Mouse (Mus musculus) intestine, embryonic 15.5 days (tissue): Measurements from ENCODE around the gene Cpeb3. TPM values are rescaled to one million over a fixed set of nuclear protein-coding genes. Genes with fewer than 3 reads are reported as not detected.

ENCODE experiments used
- ATAC-seq: fragments of 200-750 bp; cut with Nextera tagmentation; 2 replicates; pipeline ENCODE4 v1.8.0; 2017; ENCODE audit warnings: moderate TSS enrichment, moderate library complexity
- H3K27ac ChIP-seq: fragments of 300-500 bp; sonication (generic); 2 replicates; pipeline ENCODE4 v1.5.1; 2015; ENCODE audit warnings: mild to moderate bottlenecking, inconsistent platforms
- H3K27me3 ChIP-seq: fragments of 300-500 bp; sonication (generic); replicated peaks from 2 replicates; pipeline ENCODE4 v1.6.1; 2015; ENCODE audit warnings: inconsistent platforms
- H3K36me3 ChIP-seq: fragments of 300-500 bp; sonication (generic); 2 replicates; pipeline ENCODE4 v1.6.1; 2015; ENCODE audit warnings: inconsistent platforms
- H3K4me1 ChIP-seq: fragments of 300-500 bp; sonication (generic); replicated peaks from 2 replicates; pipeline ENCODE4 v1.6.1; 2015; ENCODE audit warnings: inconsistent platforms
- H3K4me2 ChIP-seq: fragments of 300-500 bp; sonication (generic); replicated peaks from 2 replicates; pipeline ENCODE4 v1.6.1; 2015; ENCODE audit warnings: mild to moderate bottlenecking, inconsistent platforms
- H3K4me3 ChIP-seq: fragments of 300-500 bp; sonication (generic); replicated peaks from 2 replicates; pipeline ENCODE4 v1.5.1; 2015; ENCODE audit warnings: inconsistent platforms
- H3K9ac ChIP-seq: fragments of 300-500 bp; sonication (generic); 2 replicates; pipeline ENCODE4 v1.6.1; 2015; ENCODE audit warnings: inconsistent platforms
- H3K9me3 ChIP-seq: fragments of 300-500 bp; sonication (generic); 2 replicates; pipeline ENCODE4 v1.6.1; 2016; ENCODE audit warnings: inconsistent platforms
- WGBS: fragments of 180-500 bp; shearing (Covaris S2); methylation state at CpG from one replicate; pipeline ENCODE4 v1.1.7; 2015; 5-methylcytosine and 5-hydroxymethylcytosine counted together
- polyA plus RNA-seq: library from polyadenylated mRNA; unstranded; fragments of >200 nt; fragmentation: Nextera tagmentation; extraction: Ambion mirVana; gene quantifications from 2 replicates; pipeline ENCODE4 v1.2.1, GENCODE M21; 2015

Cpeb3 gene
- polyA plus RNA-seq, 1 experiment from 2014 or later: 0.85 TPM

DNA sequence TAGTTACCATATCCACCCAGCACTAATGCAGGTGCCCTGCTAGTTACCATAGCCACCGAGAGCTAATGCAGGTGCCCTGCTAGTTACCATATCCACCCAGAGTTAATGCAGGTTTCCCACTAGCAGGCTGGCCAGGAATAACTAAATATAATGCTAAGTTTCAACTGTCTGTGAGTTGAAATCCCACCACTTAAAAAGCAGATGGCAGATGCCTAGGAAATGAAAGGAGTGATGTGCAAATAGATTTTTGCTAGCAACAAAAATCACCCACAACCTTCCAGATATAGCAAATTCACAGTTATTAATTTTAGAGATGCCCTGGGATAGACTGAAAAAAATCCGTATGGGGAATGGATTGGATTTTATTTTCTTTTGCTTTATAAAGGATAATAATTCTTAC is 176.0 kb downstream of the Cpeb3 start:
- Histone ChIP-seq H3K36me3 (no peaks in the 10 kb centered on the region), H3K4me3 (no peak overlapping the region), H3K9ac (no peak overlapping the region), H3K4me2 (no peak overlapping the region), H3K9me3 (no peaks in the 10 kb centered on the region), H3K27ac (no peak overlapping the region), H3K4me1 (no peaks in the 10 kb centered on the region), H3K27me3 (no peaks in the 10 kb centered on the region)
- ATAC-seq: no peak
- WGBS: 77% methylated on average over 2 of the region's 2 CpGs

DNA sequence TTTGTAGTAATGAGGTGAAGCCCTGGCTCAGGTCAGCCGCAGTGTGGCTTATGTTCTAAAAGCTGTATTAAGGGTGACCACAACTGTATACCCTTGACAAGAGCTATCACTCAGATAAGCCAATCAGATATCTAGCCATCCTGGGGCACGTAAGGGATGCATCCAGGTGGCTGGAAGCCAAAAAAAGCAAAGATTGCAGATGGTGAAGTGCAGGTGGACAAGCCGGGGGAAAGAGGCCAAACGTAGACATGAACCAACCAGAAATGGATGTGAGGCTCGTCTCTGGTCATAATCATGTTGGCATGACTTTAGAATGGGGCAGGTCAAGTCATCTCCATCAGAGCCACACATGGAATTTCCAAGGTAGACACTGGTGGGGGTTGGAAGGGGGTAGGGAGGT is 177.0 kb downstream of the Cpeb3 start:
- Histone ChIP-seq H3K4me3 (no peak overlapping the region), H3K27me3 (no peaks in the 10 kb centered on the region), H3K9ac (no peak overlapping the region), H3K9me3 (no peaks in the 10 kb centered on the region), H3K4me2 (no peak overlapping the region), H3K4me1 (no peaks in the 10 kb centered on the region), H3K27ac (no peak overlapping the region), H3K36me3 (no peaks in the 10 kb centered on the region)
- ATAC-seq: no peak
- WGBS: 81% methylated on average over 5 of the region's 5 CpGs

DNA sequence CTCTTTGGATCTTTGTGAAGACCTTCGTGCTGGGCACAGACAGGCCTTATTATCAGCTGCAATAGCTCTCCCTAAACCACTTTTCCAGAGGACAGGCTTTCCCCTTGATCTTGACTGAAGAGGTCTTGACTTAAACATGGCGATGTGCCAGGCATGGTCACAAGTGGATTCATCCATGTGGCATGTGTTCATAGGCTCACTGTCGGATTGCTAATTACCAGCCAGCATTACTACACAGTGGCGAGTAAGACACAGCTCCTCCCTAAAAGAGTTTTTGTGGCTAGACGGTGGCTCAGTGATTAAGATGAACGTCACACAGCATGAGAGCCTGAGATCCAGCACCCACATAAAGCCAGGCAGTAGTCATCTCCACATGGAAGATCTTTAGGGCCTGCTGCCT is 178.6 kb downstream of the Cpeb3 start:
- no peak overlapping the region for H3K27ac ChIP-seq
- no peak overlapping the region for H3K9ac ChIP-seq
- H3K36me3 ChIP-seq: no peaks in the 10 kb centered on the region
- H3K9me3 ChIP-seq: no peaks in the 10 kb centered on the region
- ATAC-seq: no peak
- H3K27me3 ChIP-seq: no peaks in the 10 kb centered on the region
- no peaks in the 10 kb centered on the region for H3K4me1 ChIP-seq
- WGBS: 83% methylated on average over 6 of the region's 6 CpGs
- H3K4me2 ChIP-seq: no peak overlapping the region
- H3K4me3 ChIP-seq: no peak overlapping the region

DNA sequence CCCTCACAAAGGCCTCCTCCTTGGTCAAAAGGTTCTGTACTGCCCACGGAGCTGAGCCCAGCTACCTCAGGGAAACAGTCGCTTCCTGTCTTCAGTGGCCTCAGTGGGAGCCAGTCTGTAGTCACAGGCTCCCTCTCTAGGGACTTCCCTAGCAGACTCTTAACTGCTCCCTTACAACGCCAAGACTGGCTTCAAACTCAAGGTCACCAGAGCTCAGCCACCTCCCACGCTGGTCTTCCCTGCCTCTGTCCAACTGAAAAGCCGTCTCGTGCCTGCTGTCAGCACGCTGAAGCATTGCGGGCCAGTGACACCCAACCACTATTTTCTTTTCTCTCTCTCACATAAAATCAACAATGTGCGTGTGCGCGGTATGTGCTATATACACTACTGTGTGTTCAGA is 182.0 kb downstream of the Cpeb3 start:
- Histone ChIP-seq H3K27me3 (no peaks in the 10 kb centered on the region), H3K4me3 (no peak overlapping the region), H3K27ac (no peak overlapping the region), H3K9me3 (no peaks in the 10 kb centered on the region), H3K4me1 (no peaks in the 10 kb centered on the region), H3K36me3 (no peaks in the 10 kb centered on the region), H3K4me2 (no peak overlapping the region), H3K9ac (no peak overlapping the region)
- 62% methylated on average over 11 of the region's 11 CpGs for WGBS
- ATAC-seq: no peak

DNA sequence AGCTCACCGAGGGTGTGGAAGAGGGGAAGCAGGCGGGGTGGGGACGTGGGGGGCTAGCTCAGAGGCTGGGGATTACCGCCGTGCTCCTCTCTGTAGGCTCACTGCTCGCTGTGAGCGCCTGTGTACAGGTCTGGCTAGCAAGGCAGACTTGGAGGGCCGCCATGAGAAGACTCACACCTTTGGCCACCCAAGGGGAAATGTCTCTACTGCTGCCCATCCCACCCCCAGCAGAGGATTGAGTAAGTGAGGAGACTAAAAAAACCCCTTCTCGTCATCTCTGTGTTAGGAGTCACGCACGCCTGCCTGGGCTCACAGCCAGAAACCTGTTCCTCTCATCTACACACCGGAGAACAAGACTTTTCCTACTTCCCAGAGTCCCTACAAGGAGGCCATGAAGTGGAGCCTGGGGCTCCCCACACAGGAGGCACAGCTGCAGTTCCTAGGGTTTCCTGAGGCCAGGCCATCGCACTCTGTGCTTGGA is 182.5 kb downstream of the Cpeb3 start:
- Histone ChIP-seq H3K27me3 (no peaks in the 10 kb centered on the region), H3K4me1 (no peaks in the 10 kb centered on the region), H3K27ac (no peak overlapping the region), H3K4me2 (no peak overlapping the region), H3K9me3 (no peaks in the 10 kb centered on the region), H3K9ac (no peak overlapping the region), H3K36me3 (no peaks in the 10 kb centered on the region), H3K4me3 (no peak overlapping the region)
- 70% methylated on average over 13 of the region's 13 CpGs for WGBS
- ATAC-seq: 0 out of 2 replicates have a peak, but pooled peaks have one; percentile 10

DNA sequence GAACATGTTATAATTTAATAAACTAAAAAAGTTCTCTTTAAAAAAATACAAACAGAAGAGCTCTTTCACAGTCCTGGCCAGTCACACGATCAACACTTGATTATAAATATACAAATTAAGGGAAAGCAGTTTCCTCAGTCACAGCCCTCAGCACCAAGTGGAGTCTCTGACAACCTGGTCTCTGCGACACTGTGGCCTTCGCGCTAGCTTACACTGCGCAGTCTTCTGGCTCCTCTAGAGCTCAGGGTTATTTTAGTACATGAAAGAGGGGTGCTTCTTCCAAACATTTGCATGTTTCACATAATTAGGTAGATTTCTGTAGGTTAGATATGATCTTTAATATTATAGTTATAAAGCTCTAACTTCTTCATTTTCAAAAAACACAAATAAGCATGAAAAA is 186.3 kb downstream of the Cpeb3 start:
- no peak for ATAC-seq
- H3K4me3 ChIP-seq: no peak overlapping the region
- H3K9ac ChIP-seq: no peak overlapping the region
- H3K4me2 ChIP-seq: no peak overlapping the region
- H3K4me1 ChIP-seq: peaks cover 7% of the 10 kb centered on the region; the same call in 1 of the 2 replicates
- WGBS: 88% methylated on average over 5 of the region's 5 CpGs
- no peaks in the 10 kb centered on the region for H3K9me3 ChIP-seq
- no peaks in the 10 kb centered on the region for H3K36me3 ChIP-seq
- H3K27ac ChIP-seq: no peak overlapping the region
- H3K27me3 ChIP-seq: no peaks in the 10 kb centered on the region

DNA sequence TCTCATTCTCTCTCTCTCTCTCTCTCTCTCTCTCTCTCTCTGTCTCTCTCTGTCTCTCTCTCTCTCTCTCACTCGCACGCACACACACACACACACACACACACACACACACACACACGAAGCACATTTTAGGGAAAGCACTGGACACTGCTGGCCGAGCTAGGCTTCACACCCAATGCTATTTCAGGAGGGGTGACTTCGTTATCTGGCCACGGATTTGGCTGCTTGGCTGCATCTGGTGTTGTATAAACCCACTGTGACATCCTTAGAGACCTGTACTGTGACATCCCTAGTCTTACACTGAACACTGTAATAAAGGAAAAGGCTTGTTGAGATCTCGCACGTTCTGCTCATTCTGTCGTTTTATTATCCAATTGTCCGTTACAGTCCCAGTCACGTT is 187.4 kb downstream of the Cpeb3 start:
- Histone ChIP-seq H3K4me1 (peaks cover 7% of the 10 kb centered on the region; the same call in 1 of the 2 replicates), H3K9me3 (no peaks in the 10 kb centered on the region), H3K27me3 (no peaks in the 10 kb centered on the region), H3K27ac (no peak overlapping the region), H3K9ac (no peak overlapping the region), H3K36me3 (no peaks in the 10 kb centered on the region), H3K4me2 (no peak overlapping the region), H3K4me3 (no peak overlapping the region)
- WGBS: 79% methylated on average over 10 of the region's 11 CpGs
- ATAC-seq: no peak

DNA sequence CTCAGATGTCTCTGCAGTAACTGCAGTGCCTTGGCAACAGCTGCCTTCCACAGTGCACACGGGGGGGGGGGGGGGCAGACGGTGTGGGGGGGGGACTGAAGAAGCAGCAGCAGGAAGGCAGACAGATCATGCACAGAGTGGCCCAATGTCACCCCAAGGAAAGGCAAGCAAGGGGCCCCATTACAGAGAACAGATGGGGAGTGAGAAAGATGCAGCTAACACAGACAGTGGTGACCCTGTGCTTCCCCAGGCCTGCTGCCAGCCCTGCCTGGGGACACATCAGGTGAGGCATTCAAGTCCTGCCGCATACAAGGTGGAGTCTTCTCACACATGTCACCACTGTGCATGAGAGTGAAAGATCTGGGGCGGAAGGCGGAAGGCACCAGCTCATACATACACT is 187.9 kb downstream of the Cpeb3 start:
- Histone ChIP-seq H3K9me3 (no peaks in the 10 kb centered on the region), H3K9ac (no peak overlapping the region), H3K36me3 (no peaks in the 10 kb centered on the region), H3K27me3 (no peaks in the 10 kb centered on the region), H3K4me1 (peaks cover 7% of the 10 kb centered on the region; the same call in 1 of the 2 replicates), H3K27ac (no peak overlapping the region), H3K4me2 (no peak overlapping the region), H3K4me3 (no peak overlapping the region)
- WGBS: 56% methylated on average over 5 of the region's 5 CpGs
- ATAC-seq: no peak

DNA sequence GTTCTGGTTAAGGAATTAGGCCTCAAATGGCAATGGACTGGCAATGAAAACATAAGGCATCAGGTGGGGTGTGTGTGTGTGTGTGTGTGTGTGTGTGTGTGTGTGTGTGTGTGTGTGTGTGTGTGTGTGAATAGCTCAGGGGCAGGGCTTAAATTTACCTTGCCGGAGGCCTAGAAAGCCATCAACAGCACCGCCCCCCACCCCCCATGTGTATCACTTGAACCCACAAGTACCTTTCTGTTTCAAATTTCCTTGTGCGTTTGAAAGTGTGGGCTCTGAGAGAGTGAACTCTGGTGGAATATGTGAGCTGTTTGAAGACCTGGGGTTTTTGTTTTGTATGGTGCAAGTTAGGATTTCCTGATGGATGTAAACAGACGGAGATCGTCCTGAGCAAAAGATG is 189.5 kb downstream of the Cpeb3 start:
- WGBS: 55% methylated on average over 5 of the region's 5 CpGs
- peak; percentile 27 for ATAC-seq
- Histone ChIP-seq H3K36me3 (no peaks in the 10 kb centered on the region), H3K9me3 (no peaks in the 10 kb centered on the region), H3K9ac (peak overlapping the region; percentile 26; the same call in 1 of the 2 replicates), H3K4me1 (peaks cover 7% of the 10 kb centered on the region; the same call in 1 of the 2 replicates), H3K4me2 (peak overlapping the region; percentile 73), H3K27ac (no peak overlapping the region), H3K27me3 (no peaks in the 10 kb centered on the region), H3K4me3 (peak overlapping the region; percentile 41; the same call in 1 of the 2 replicates)

DNA sequence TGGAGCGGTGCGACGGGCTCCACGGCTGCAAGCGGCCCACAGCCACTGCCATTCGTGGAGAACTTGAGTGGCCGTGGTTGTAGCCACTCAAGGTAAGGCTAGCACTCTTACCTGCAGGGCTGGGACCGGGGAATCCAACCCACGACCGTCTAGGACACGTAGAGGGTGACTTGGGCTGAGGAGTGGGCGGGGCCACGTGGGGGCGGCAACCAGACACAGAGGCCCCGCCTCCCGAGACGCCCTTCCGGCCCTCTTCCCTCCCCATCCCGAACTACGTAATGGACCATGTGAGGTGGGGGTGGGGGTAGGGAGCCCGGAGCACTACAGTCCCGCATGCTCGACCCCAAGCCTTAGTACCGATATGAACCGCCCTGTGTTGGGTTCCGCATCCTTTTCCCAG is 190.0 kb downstream of the Cpeb3 start:
- peak; percentile 95 for ATAC-seq
- no peaks in the 10 kb centered on the region for H3K36me3 ChIP-seq
- H3K27me3 ChIP-seq: no peaks in the 10 kb centered on the region
- H3K4me1 ChIP-seq: peaks cover 7% of the 10 kb centered on the region; the same call in 1 of the 2 replicates
- H3K4me2 ChIP-seq: peak overlapping the region; percentile 73
- peak overlapping the region; percentile 41 for H3K4me3 ChIP-seq
- 5% methylated on average over 26 of the region's 26 CpGs for WGBS
- H3K9me3 ChIP-seq: no peaks in the 10 kb centered on the region
- no peak overlapping the region for H3K27ac ChIP-seq
- peak overlapping the region; percentile 41; the same call in 1 of the 2 replicates for H3K9ac ChIP-seq

DNA sequence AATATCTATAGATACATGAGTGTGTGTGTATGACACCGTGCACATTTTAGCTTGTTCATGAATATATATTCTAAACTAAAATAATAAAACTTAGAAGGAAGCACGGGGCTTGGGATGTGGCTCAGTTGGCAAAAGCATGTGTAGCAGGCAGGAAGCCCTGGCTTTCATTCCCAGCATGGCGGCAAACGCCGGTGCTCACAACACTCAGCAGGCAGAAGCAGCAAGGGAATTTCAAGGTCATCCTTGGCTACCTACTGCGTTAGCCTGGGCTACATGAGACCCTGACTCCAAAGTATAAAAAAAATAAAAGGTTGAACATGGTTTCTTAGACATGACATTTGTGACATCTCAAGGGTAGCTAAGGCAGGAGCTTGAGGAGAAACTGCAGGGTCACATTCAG is 191.5 kb downstream of the Cpeb3 start:
- no peak overlapping the region for H3K9ac ChIP-seq
- no peak for ATAC-seq
- no peak overlapping the region for H3K4me2 ChIP-seq
- no peak overlapping the region for H3K27ac ChIP-seq
- WGBS: 92% methylated on average over 6 of the region's 6 CpGs
- no peaks in the 10 kb centered on the region for H3K27me3 ChIP-seq
- H3K4me3 ChIP-seq: no peak overlapping the region
- no peaks in the 10 kb centered on the region for H3K36me3 ChIP-seq
- no peaks in the 10 kb centered on the region for H3K9me3 ChIP-seq
- peaks cover 7% of the 10 kb centered on the region; the same call in 1 of the 2 replicates for H3K4me1 ChIP-seq

DNA sequence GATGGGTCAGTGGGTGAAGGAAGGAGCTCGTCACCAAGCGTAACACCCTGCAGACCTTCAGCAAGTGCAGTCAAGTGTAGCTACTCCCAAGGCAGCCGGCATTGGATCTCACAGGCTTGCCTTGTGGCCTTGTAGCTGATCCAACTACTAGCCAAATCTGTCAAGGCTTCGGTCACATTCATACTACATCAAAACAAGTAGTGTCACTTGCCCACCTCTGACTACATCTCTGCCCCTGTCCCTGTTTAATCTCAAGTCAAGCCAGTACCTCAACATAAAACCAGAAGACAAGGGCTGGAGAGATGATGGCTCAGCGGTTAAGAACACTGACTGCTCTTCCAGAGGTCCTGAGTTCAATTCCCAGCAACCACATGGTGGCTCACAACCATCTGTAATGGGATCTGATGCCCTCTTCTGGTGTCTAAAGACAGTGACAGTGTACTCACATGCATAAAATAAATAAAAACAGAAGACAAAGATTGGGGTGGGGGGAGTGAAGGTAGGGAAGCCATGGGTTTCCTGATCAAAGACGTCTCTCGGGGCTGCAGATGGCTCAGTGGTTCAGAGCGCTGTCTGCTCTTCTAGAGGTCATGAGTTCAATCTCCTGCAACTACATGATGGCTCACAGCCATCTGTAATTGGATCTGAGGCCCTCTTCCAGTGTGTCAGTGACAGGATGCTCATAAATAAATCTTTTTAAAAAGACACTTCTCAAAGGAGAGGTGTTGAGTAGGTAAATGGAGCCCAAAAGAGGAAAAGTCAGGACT is 194.0 kb downstream of the Cpeb3 start:
- no peak overlapping the region for H3K9ac ChIP-seq
- H3K4me3 ChIP-seq: no peak overlapping the region
- H3K9me3 ChIP-seq: no peaks in the 10 kb centered on the region
- 77% methylated on average over 8 of the region's 8 CpGs for WGBS
- H3K4me1 ChIP-seq: peaks cover 7% of the 10 kb centered on the region; the same call in 1 of the 2 replicates
- peaks cover 19% of the 10 kb centered on the region for H3K36me3 ChIP-seq
- H3K27me3 ChIP-seq: no peaks in the 10 kb centered on the region
- no peak for ATAC-seq
- no peak overlapping the region for H3K27ac ChIP-seq
- no peak overlapping the region for H3K4me2 ChIP-seq

DNA sequence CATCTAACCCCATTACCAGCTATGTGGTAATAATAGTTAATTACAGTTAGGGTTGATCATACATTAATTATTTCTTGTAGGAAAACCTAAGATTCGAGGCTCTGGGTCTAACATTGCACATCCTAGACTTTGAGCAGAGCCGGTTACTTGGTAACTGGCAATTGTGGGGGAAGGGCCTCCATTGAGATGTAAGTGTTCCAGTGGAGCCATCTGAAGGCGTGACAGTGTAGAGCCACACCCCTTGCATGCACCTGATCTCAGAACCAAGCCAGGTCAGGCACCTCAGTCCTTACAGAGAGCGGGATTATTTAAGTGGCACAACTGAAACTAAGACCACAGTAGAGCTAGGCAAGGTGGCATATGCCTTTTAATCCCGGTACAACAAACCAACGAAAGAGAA is 194.9 kb downstream of the Cpeb3 start:
- H3K4me1 ChIP-seq: peaks cover 6% of the 10 kb centered on the region; the same call in 1 of the 2 replicates
- no peak overlapping the region for H3K27ac ChIP-seq
- no peaks in the 10 kb centered on the region for H3K9me3 ChIP-seq
- no peaks in the 10 kb centered on the region for H3K27me3 ChIP-seq
- no peak overlapping the region for H3K4me3 ChIP-seq
- H3K9ac ChIP-seq: no peak overlapping the region
- H3K36me3 ChIP-seq: peaks cover 20% of the 10 kb centered on the region
- H3K4me2 ChIP-seq: no peak overlapping the region
- no peak for ATAC-seq
- WGBS: 94% methylated on average over 6 of the region's 6 CpGs
